In the genomic region with DNA sequence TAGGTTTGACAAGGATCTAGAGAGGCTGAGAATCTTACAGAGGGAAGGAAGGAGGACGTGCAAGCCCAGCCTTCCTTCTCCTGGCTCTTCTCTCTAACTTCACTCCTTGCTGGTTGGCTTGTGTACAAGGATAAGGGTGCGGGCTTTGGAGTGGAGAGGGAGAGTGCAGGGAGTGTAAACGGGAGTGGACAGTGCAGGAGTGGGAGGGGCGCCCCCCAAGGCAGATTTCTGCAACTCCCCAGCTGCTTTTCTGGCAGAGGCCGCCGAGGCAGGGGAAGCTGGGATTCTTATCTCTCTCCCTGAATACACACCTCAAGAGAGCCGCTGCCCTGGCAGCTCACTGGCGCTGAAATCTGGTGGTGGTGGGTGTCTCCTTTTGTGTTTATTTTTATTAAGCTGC, we compare ENCODE assay signal across 10 mouse cellular contexts. TPM values are rescaled to one million over a fixed set of nuclear protein-coding genes. Genes with fewer than 3 reads are reported as not detected.
DNase-seq lines count a peak whose midpoint lies in the region; ATAC-seq and TF ChIP-seq lines count a peak whose summit lies in the region.
"Had no signal": no experiment of that assay in that cellular context is flagged by ENCODE, and none has a peak within 500 bp of the region (broad histone marks: within the 10 kb centered on the region; RNA-seq: fewer than 3 reads in every experiment).

No protein-coding gene starts in this region.

- H3K9ac ChIP-seq in embryonic facial prominence, embryonic 13.5 days = peak overlapping the region; percentile 49
- H3K9ac ChIP-seq in hindbrain, embryonic 14.5 days = peak overlapping the region; percentile 91
- peak overlapping the region; percentile 92 for H3K9ac ChIP-seq in midbrain, embryonic 14.5 days (replicated peaks; ENCODE audit: low read length)
- H3K9ac ChIP-seq: liver, embryonic 13.5 days had no signal

- no peaks in the 10 kb centered on the region for H3K36me3 ChIP-seq in kidney, adult 2 months (ENCODE audit: control insufficient read depth, insufficient read depth, low read length)
- H3K36me3 ChIP-seq in embryonic facial prominence, embryonic 13.5 days = no peaks in the 10 kb centered on the region; the same call in 1 of the 2 replicates
- no peaks in the 10 kb centered on the region for H3K36me3 ChIP-seq in hindbrain, embryonic 14.5 days (replicated peaks; ENCODE audit: control insufficient read depth, insufficient read depth)
- no peaks in the 10 kb centered on the region for H3K36me3 ChIP-seq in midbrain, embryonic 14.5 days (ENCODE audit: control insufficient read depth, insufficient read depth, low read length)
- H3K36me3 ChIP-seq: liver, embryonic 13.5 days had no signal

- H3K4me2 ChIP-seq in embryonic facial prominence, embryonic 13.5 days = peak overlapping the region; percentile 98
- H3K4me2 ChIP-seq in hindbrain, embryonic 14.5 days (replicated peaks) = peak overlapping the region; percentile 68
- peak overlapping the region; percentile 79 for H3K4me2 ChIP-seq in midbrain, embryonic 14.5 days (ENCODE audit: low read length)

- H3K9me3 ChIP-seq in embryonic facial prominence, embryonic 13.5 days = no peaks in the 10 kb centered on the region
- H3K9me3 ChIP-seq in hindbrain, embryonic 14.5 days (ENCODE audit: control insufficient read depth, low read length) = no peaks in the 10 kb centered on the region
- no peaks in the 10 kb centered on the region for H3K9me3 ChIP-seq in midbrain, embryonic 14.5 days (ENCODE audit: control insufficient read depth, low read length)
- H3K9me3 ChIP-seq: liver, embryonic 13.5 days had no signal

- no peaks in the 10 kb centered on the region for H3K27me3 ChIP-seq in kidney, adult 2 months (replicated peaks; ENCODE audit: control insufficient read depth, insufficient read depth, low read length)
- peaks cover 44% of the 10 kb centered on the region for H3K27me3 ChIP-seq in embryonic facial prominence, embryonic 13.5 days
- H3K27me3 ChIP-seq in hindbrain, embryonic 14.5 days (ENCODE audit: control insufficient read depth, insufficient read depth, low read length) = no peaks in the 10 kb centered on the region
- H3K27me3 ChIP-seq in midbrain, embryonic 14.5 days (ENCODE audit: control insufficient read depth, insufficient read depth, low read length) = no peaks in the 10 kb centered on the region

- WGBS in kidney, adult 2 months = 30% methylated on average over 7 of the region's 8 CpGs
- 9% methylated on average over 8 of the region's 8 CpGs for WGBS in embryonic facial prominence, embryonic 13.5 days
- WGBS in hindbrain, embryonic 14.5 days = 13% methylated on average over 7 of the region's 8 CpGs
- WGBS in midbrain, embryonic 14.5 days = 9% methylated on average over 8 of the region's 8 CpGs

- H3K4me3 ChIP-seq in kidney, adult 2 months (ENCODE audit: insufficient read depth, low read depth, low read length) = no peak overlapping the region
- H3K4me3 ChIP-seq in embryonic facial prominence, embryonic 13.5 days = peak overlapping the region; percentile 65; the same call in 1 of the 2 replicates
- H3K4me3 ChIP-seq in hindbrain, embryonic 14.5 days (replicated peaks; ENCODE audit: low read length) = peak overlapping the region; percentile 87
- peak overlapping the region; percentile 76 for H3K4me3 ChIP-seq in midbrain, embryonic 14.5 days (replicated peaks; ENCODE audit: low read depth, low read length)
- H3K4me3 ChIP-seq: liver, embryonic 13.5 days had no signal

- H3K27ac ChIP-seq in kidney, adult 2 months (ENCODE audit: insufficient read depth, low read depth, low read length) = peak overlapping the region; percentile 4; the same call in 1 of the 2 replicates
- H3K27ac ChIP-seq in embryonic facial prominence, embryonic 13.5 days = no peak overlapping the region
- H3K27ac ChIP-seq in hindbrain, embryonic 14.5 days = peak overlapping the region; percentile 93
- H3K27ac ChIP-seq in midbrain, embryonic 14.5 days (replicated peaks; ENCODE audit: low read depth, low read length) = peak overlapping the region; percentile 94
- H3K27ac ChIP-seq: liver, embryonic 13.5 days had no signal

- H3K4me1 ChIP-seq in kidney, adult 2 months (ENCODE audit: control insufficient read depth, insufficient read depth, low read length) = 0 out of 2 replicates have a peak, but pooled peaks cover 2% of the 10 kb centered on the region
- peaks cover 34% of the 10 kb centered on the region for H3K4me1 ChIP-seq in embryonic facial prominence, embryonic 13.5 days
- peaks cover 30% of the 10 kb centered on the region; the same call in 1 of the 2 replicates for H3K4me1 ChIP-seq in hindbrain, embryonic 14.5 days (replicated peaks; ENCODE audit: control insufficient read depth, insufficient read depth, low read length)
- peaks cover 22% of the 10 kb centered on the region for H3K4me1 ChIP-seq in midbrain, embryonic 14.5 days (ENCODE audit: control insufficient read depth, insufficient read depth, low read length)

- DNase-seq in kidney, adult 2 months = no peak
- DNase-seq in kidney, postnatal 10 days = no peak
- no peak for DNase-seq in hindbrain, embryonic 14.5 days (ENCODE audit: low spot score)
- no peak for DNase-seq in midbrain, embryonic 14.5 days
- DNase-seq in thymus, postnatal 14 days = no peak
- no peak for DNase-seq in layer of hippocampus, postnatal 36 days
- no peak for DNase-seq in left cerebral cortex, postnatal 4 days
- DNase-seq: liver, embryonic 13.5 days; right cerebral cortex, postnatal 25 days had no signal

- TF ChIP-seq CTCF in kidney, adult 2 months (conservative IDR thresholded peaks at IDR 0.05; ENCODE audit: insufficient read depth, insufficient read length, low read depth, low read length) = no peak

- TF ChIP-seq POLR2A in kidney, adult 2 months (IDR thresholded peaks at IDR 0.05; ENCODE audit: low read depth, low read length) = no peak

- no peak for ATAC-seq in embryonic facial prominence, embryonic 13.5 days (ENCODE audit: insufficient number of reproducible peaks, insufficient read depth, low FRiP score, low TSS enrichment, low read depth)
- no peak for ATAC-seq in hindbrain, embryonic 14.5 days (ENCODE audit: low FRiP score)
- ATAC-seq in midbrain, embryonic 14.5 days (ENCODE audit: low FRiP score, low TSS enrichment) = no peak

- intact Hi-C loops in left cerebral cortex, postnatal 4 days (cut with DNase I) = no loop called here

RNA-seq across cellular contexts. Expression of gene Epb41l1, which starts 1.9 kb away (rescaled TPM):
- polyA plus RNA-seq in kidney, adult 2 months (2012; rRNA removed) = 38.1 and 38.7 TPM in 2 replicates
- polyA plus RNA-seq in embryonic facial prominence, embryonic 13.5 days (2015; fragmentation: Nextera tagmentation; extraction: Ambion mirVana) = 4.4 and 4.5 TPM in 2 replicates
- 19.5 and 24.3 TPM in 2 replicates for polyA plus RNA-seq in hindbrain, embryonic 14.5 days (2014; fragmentation: Nextera tagmentation; extraction: Ambion mirVana)
- polyA plus RNA-seq in midbrain, embryonic 14.5 days (2014; fragmentation: Nextera tagmentation; extraction: Ambion mirVana) = 20.9 and 26.1 TPM in 2 replicates
- 100 to 1,000 TPM; 317 to 355 TPM for total RNA-seq in layer of hippocampus, postnatal 36 days (2021)
- total RNA-seq in left cerebral cortex, postnatal 4 days (2021) = 100 to 1,000 TPM; 229 to 236 TPM
